Mouse (Mus musculus) stomach, postnatal 0 days (tissue): ENCODE data around the gene Myrip. TPM values are rescaled to one million over a fixed set of nuclear protein-coding genes. Genes with fewer than 3 reads are reported as not detected.
"Not testable (repeated sequence)": the region's sequence is repeated elsewhere in the genome, so short reads cannot be mapped to it uniquely, and the experiment has no call there.

Source experiments
- ATAC-seq: fragments of 200-750 bp; cut with Nextera tagmentation; 2 replicates; pipeline ENCODE4 v1.8.0; 2017; ENCODE audit not compliant: low FRiP score, low TSS enrichment
- DNase-seq: peaks from one replicate; pipeline ENCODE4 v3.0.0-alpha.2; 2016; ENCODE audit warnings: low spot score
- H3K27ac ChIP-seq: fragments of 300-500 bp; sonication (generic); replicated peaks from 2 replicates; pipeline ENCODE4 v1.5.1; 2014; ENCODE audit warnings: mild to moderate bottlenecking, control low read depth
- H3K27me3 ChIP-seq: fragments of 300-500 bp; sonication (generic); 2 replicates; pipeline ENCODE4 v1.6.1; 2014; ENCODE audit warnings: low read length; ENCODE audit not compliant: control insufficient read depth, insufficient read depth
- H3K36me3 ChIP-seq: fragments of 300-500 bp; sonication (generic); 2 replicates; pipeline ENCODE4 v1.6.1; 2014; ENCODE audit warnings: low read length, mixed read lengths; ENCODE audit not compliant: control insufficient read depth, insufficient read depth
- H3K4me1 ChIP-seq: fragments of 300-500 bp; sonication (generic); replicated peaks from 2 replicates; pipeline ENCODE4 v1.6.1; 2014; ENCODE audit warnings: antibody characterized with exemption; ENCODE audit not compliant: control insufficient read depth, insufficient read depth
- H3K4me2 ChIP-seq: fragments of 300-500 bp; sonication (generic); replicated peaks from 2 replicates; pipeline ENCODE4 v1.6.1; 2014; ENCODE audit warnings: low read depth, mild to moderate bottlenecking, control low read depth, moderate library complexity
- H3K4me3 ChIP-seq: fragments of 300-500 bp; sonication (generic); 2 replicates; pipeline ENCODE4 v1.5.1; 2014; ENCODE audit warnings: low read depth, low read length, control low read depth
- H3K9ac ChIP-seq: fragments of 300-500 bp; sonication (generic); 2 replicates; pipeline ENCODE4 v1.6.1; 2014; ENCODE audit warnings: mild to moderate bottlenecking, low read length, control low read depth, mixed read lengths
- H3K9me3 ChIP-seq: fragments of 300-500 bp; sonication (generic); 2 replicates; pipeline ENCODE4 v1.6.1; 2016; ENCODE audit warnings: low read length; ENCODE audit not compliant: control insufficient read depth
- CTCF ChIP-seq: IDR thresholded peaks from 2 replicates; pipeline ENCODE4 v1.5.1; 2016; ENCODE audit warnings: antibody characterized with exemption, low read depth, mild to moderate bottlenecking, moderate library complexity
- EP300 ChIP-seq: optimal IDR thresholded peaks from 2 replicates; pipeline ENCODE3; 2016; ENCODE audit warnings: antibody characterized with exemption
- WGBS: fragments of 180-500 bp; shearing (Covaris S2); extraction: QIAGEN DNeasy Blood & Tissue Kit; methylation state at CpG from one replicate; pipeline ENCODE4 v1.1.7; 2014; 5-methylcytosine and 5-hydroxymethylcytosine counted together
- polyA plus RNA-seq: library from polyadenylated mRNA; unstranded; fragments of >200 nt; fragmentation: Nextera tagmentation; extraction: Ambion mirVana; gene quantifications from 2 replicates; pipeline ENCODE4 v1.2.1, GENCODE M21; 2015

Gene Myrip
- polyA plus RNA-seq, 1 experiment from 2014 or later, result 0.38 TPM

GRCm38 (mm10) chr9:120315171-120315570, 13.9 kb downstream of the Myrip start:
- Histone ChIP-seq H3K27ac (no peak overlapping the region), H3K36me3 (no peaks in the 10 kb centered on the region), H3K27me3 (no peaks in the 10 kb centered on the region), H3K9ac (no peak overlapping the region), H3K4me1 (no peaks in the 10 kb centered on the region), H3K4me2 (no peak overlapping the region), H3K9me3 (no peaks in the 10 kb centered on the region), H3K4me3 (no peak overlapping the region)
- ATAC-seq, result no peak
- TF ChIP-seq CTCF (no peak), EP300 (no peak)
- 78% methylated on average over 3 of the region's 3 CpGs for WGBS
- DNase-seq, result no peak

GRCm38 (mm10) chr9:120319099-120319498, 17.8 kb downstream of the Myrip start:
- H3K4me1 ChIP-seq, result no peaks in the 10 kb centered on the region
- no peak overlapping the region for H3K4me2 ChIP-seq
- no peak overlapping the region for H3K9ac ChIP-seq
- ATAC-seq (no peak), DNase-seq (no peak)
- H3K27ac ChIP-seq, result no peak overlapping the region
- no peak overlapping the region for H3K4me3 ChIP-seq
- TF ChIP-seq CTCF (no peak), EP300 (no peak)
- H3K9me3 ChIP-seq, result no peaks in the 10 kb centered on the region
- no peaks in the 10 kb centered on the region for H3K36me3 ChIP-seq
- H3K27me3 ChIP-seq, result no peaks in the 10 kb centered on the region
- 65% methylated on average over 9 of the region's 9 CpGs for WGBS

GRCm38 (mm10) chr9:120320573-120320972, 19.3 kb downstream of the Myrip start:
- Histone ChIP-seq H3K27ac (no peak overlapping the region), H3K27me3 (no peaks in the 10 kb centered on the region), H3K4me1 (no peaks in the 10 kb centered on the region), H3K9me3 (no peaks in the 10 kb centered on the region), H3K4me3 (no peak overlapping the region), H3K4me2 (no peak overlapping the region), H3K36me3 (no peaks in the 10 kb centered on the region), H3K9ac (no peak overlapping the region)
- DNase-seq (no peak), ATAC-seq (no peak)
- 85% methylated on average over 2 of the region's 2 CpGs for WGBS
- TF ChIP-seq EP300 (no peak), CTCF (no peak)

- H3K9ac ChIP-seq, result no peak overlapping the region
- no peaks in the 10 kb centered on the region for H3K27me3 ChIP-seq
- H3K4me3 ChIP-seq, result no peak overlapping the region
- no peak overlapping the region for H3K27ac ChIP-seq
- TF ChIP-seq EP300 (no peak), CTCF (no peak)
- DNase-seq (no peak), ATAC-seq (no peak)
- H3K36me3 ChIP-seq, result no peaks in the 10 kb centered on the region
- WGBS, result 70% methylated on average over 15 of the region's 15 CpGs
- H3K4me2 ChIP-seq, result no peak overlapping the region
- no peaks in the 10 kb centered on the region for H3K9me3 ChIP-seq
- no peaks in the 10 kb centered on the region for H3K4me1 ChIP-seq
Measured at GRCm38 (mm10) chr9:120322702-120323426, 21.6 kb downstream of the Myrip start.

- not testable (repeated sequence) for H3K27me3 ChIP-seq, H3K4me2 ChIP-seq, ATAC-seq, H3K4me3 ChIP-seq, H3K27ac ChIP-seq, H3K36me3 ChIP-seq, DNase-seq, H3K9me3 ChIP-seq, H3K9ac ChIP-seq, H3K4me1 ChIP-seq
- 70% methylated on average over 3 of the region's 3 CpGs for WGBS
Measured at GRCm38 (mm10) chr9:120331048-120331447, 29.7 kb downstream of the Myrip start.

GRCm38 (mm10) chr9:120338172-120338571, 36.9 kb downstream of the Myrip start:
- H3K9me3 ChIP-seq, result no peaks in the 10 kb centered on the region
- H3K4me3 ChIP-seq, result no peak overlapping the region
- H3K9ac ChIP-seq, result no peak overlapping the region
- TF ChIP-seq CTCF, result no peak
- no peak for TF ChIP-seq EP300
- DNase-seq (no peak), ATAC-seq (no peak)
- 36% methylated on average over 4 of the region's 4 CpGs for WGBS
- no peak overlapping the region for H3K4me2 ChIP-seq
- H3K27me3 ChIP-seq, result no peaks in the 10 kb centered on the region
- no peak overlapping the region for H3K27ac ChIP-seq
- H3K4me1 ChIP-seq, result no peaks in the 10 kb centered on the region
- H3K36me3 ChIP-seq, result no peaks in the 10 kb centered on the region
